Mouse (Mus musculus) C2C12 (cell line): Measurements from ENCODE around the gene Gm11444.

Source experiments
- CTCF ChIP-seq: IDR thresholded peaks from one replicate; pipeline ENCODE4 v1.5.1; 2011; ENCODE audit not compliant: control insufficient read depth, insufficient read depth, insufficient read length
- MAX ChIP-seq: IDR thresholded peaks from one replicate; pipeline ENCODE4 v1.6.1; 2011; ENCODE audit warnings: mild to moderate bottlenecking, control low read depth
- MYOD1 ChIP-seq: IDR thresholded peaks from one replicate; pipeline ENCODE4 v1.6.1; 2011; ENCODE audit warnings: low read depth; ENCODE audit not compliant: control insufficient read depth, insufficient read length
- MYOG ChIP-seq: IDR thresholded peaks from one replicate; pipeline ENCODE4 v1.6.1; 2011; ENCODE audit not compliant: control insufficient read depth, insufficient read length; ENCODE audit errors: extremely low read depth
- USF1 ChIP-seq: IDR thresholded peaks from one replicate; pipeline ENCODE4 v1.6.1; 2011; ENCODE audit warnings: low read depth, mild to moderate bottlenecking, control low read depth, moderate library complexity

DNA sequence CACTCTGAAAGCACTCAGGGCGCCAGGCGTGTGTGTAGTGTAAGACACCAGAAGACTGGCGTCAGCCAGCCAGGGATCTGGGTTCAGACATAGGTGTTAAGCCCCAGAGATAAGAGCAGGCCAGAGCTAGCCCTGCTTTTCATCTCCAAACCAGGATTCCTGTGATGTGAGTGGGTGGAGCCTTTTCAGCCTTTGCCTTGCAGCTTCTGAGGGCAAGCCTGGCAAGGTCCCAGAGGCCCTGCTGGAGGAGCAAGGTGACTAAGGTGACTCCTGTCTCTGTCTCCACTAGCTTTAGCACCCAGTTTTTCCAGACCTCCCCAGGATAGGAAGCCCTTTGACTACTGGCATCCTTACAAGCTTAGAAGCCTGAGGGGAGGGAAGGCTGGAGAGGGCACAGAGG, 31.7 kb downstream of the Gm11444 start:
- no peak for TF ChIP-seq CTCF
- TF ChIP-seq MAX = no peak
- no peak for TF ChIP-seq MYOG
- no peak for TF ChIP-seq USF1
- TF ChIP-seq MYOD1 = no peak
